21 mouse cellular contexts compared by ENCODE assay signal in the genomic region with DNA sequence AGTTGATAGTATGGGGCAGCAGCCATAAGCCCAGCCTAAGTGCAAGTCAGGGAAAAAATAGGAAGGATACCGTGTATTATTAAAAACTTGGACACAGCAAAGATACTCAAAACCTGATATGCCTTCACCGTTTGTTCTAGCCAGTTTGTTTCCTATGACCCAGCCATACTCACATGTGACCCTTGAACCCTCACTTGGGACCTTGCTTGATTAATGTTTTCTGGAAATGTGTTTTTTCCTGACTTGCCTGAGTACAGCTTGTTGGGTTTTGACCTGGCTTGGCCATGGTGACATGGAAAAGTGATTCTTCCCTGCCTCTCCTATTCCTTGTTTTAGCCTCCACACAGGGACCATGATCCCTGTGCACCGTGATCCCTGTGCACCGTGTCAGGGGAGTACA. TPM values are rescaled to one million over a fixed set of nuclear protein-coding genes. Genes with fewer than 3 reads are reported as not detected.
A peak's percentile ranks its signal among the peaks of the same experiment; 100 is the strongest.
DNase-seq lines count a peak whose midpoint lies in the region; ATAC-seq lines count a peak whose summit lies in the region.
"Had no signal": no experiment of that assay in that cellular context is flagged by ENCODE, and none has a peak within 500 bp of the region (broad histone marks: within the 10 kb centered on the region; RNA-seq: fewer than 3 reads in every experiment).

No protein-coding gene starts in this region.

- H3K36me3 ChIP-seq in embryonic facial prominence, embryonic 13.5 days = peaks cover 27% of the 10 kb centered on the region
- H3K36me3 ChIP-seq in embryonic facial prominence, embryonic 10.5 days (replicated peaks) = peaks cover 53% of the 10 kb centered on the region
- no peaks in the 10 kb centered on the region for H3K36me3 ChIP-seq in embryonic facial prominence, embryonic 14.5 days (ENCODE audit: control insufficient read depth, insufficient read depth, low read length)

- no peak for DNase-seq in embryonic facial prominence, embryonic 10.5 days (ENCODE audit: low spot score)
- DNase-seq in kidney, adult 8-10 months = peak; percentile 63 to 64
- no peak for DNase-seq in kidney, postnatal 10 days
- no peak for DNase-seq in embryonic facial prominence, embryonic 14.5 days (ENCODE audit: low spot score)
- peak; percentile 52 to 63 for DNase-seq in kidney, postnatal 25 days
- DNase-seq in cerebellum, adult 9-11 months = no peak
- no peak for DNase-seq in thymus, adult 18-20 months
- DNase-seq: cerebellum, adult 11 months; cerebellum, postnatal 10 days; forebrain, postnatal 0 days; gastrocnemius, postnatal 36 days; heart, adult 2 months; heart, postnatal 36 days; lung, adult 2 months; lung, postnatal 14 days; right cerebral cortex, postnatal 14 days had no signal

- no peaks in the 10 kb centered on the region for H3K27me3 ChIP-seq in embryonic facial prominence, embryonic 13.5 days
- H3K27me3 ChIP-seq in embryonic facial prominence, embryonic 10.5 days (replicated peaks; ENCODE audit: low read depth, poor library complexity, severe bottlenecking) = no peaks in the 10 kb centered on the region
- no peaks in the 10 kb centered on the region for H3K27me3 ChIP-seq in embryonic facial prominence, embryonic 14.5 days (replicated peaks; ENCODE audit: control insufficient read depth, insufficient read depth, low read length)
- H3K27me3 ChIP-seq: hindbrain, embryonic 13.5 days; midbrain, embryonic 12.5 days had no signal

- 73% methylated on average over 4 of the region's 4 CpGs for WGBS in embryonic facial prominence, embryonic 13.5 days
- 73% methylated on average over 4 of the region's 4 CpGs for WGBS in embryonic facial prominence, embryonic 10.5 days
- WGBS in embryonic facial prominence, embryonic 14.5 days = 63% methylated on average over 4 of the region's 4 CpGs

- H3K4me2 ChIP-seq in embryonic facial prominence, embryonic 13.5 days = no peak overlapping the region
- H3K4me2 ChIP-seq in embryonic facial prominence, embryonic 14.5 days (ENCODE audit: low read depth, low read length) = no peak overlapping the region
- H3K4me2 ChIP-seq: hindbrain, embryonic 13.5 days; midbrain, embryonic 12.5 days had no signal

- H3K27ac ChIP-seq in embryonic facial prominence, embryonic 13.5 days = peak overlapping the region; percentile 86
- H3K27ac ChIP-seq in embryonic facial prominence, embryonic 10.5 days (replicated peaks) = no peak overlapping the region
- H3K27ac ChIP-seq in embryonic facial prominence, embryonic 14.5 days (replicated peaks; ENCODE audit: low read depth, low read length) = peak overlapping the region; percentile 74; the same call in 1 of the 2 replicates
- H3K27ac ChIP-seq: heart, adult 2 months; hindbrain, embryonic 13.5 days; left cerebral cortex, adult 2 months; midbrain, embryonic 12.5 days; stomach, postnatal 0 days had no signal

- H3K9me3 ChIP-seq in embryonic facial prominence, embryonic 13.5 days = peaks cover 4% of the 10 kb centered on the region; the same call in 1 of the 2 replicates
- peaks cover 7% of the 10 kb centered on the region; the same call in 1 of the 2 replicates for H3K9me3 ChIP-seq in embryonic facial prominence, embryonic 10.5 days
- no peaks in the 10 kb centered on the region for H3K9me3 ChIP-seq in embryonic facial prominence, embryonic 14.5 days (ENCODE audit: control insufficient read depth, low read length)

- peaks cover 31% of the 10 kb centered on the region for H3K4me1 ChIP-seq in embryonic facial prominence, embryonic 13.5 days
- peaks cover 28% of the 10 kb centered on the region for H3K4me1 ChIP-seq in embryonic facial prominence, embryonic 10.5 days
- H3K4me1 ChIP-seq in embryonic facial prominence, embryonic 14.5 days (ENCODE audit: control insufficient read depth, insufficient read depth, low read length) = peaks cover 11% of the 10 kb centered on the region; the same call in 1 of the 2 replicates
- H3K4me1 ChIP-seq: hindbrain, embryonic 13.5 days; midbrain, embryonic 12.5 days had no signal

- no peak overlapping the region for H3K9ac ChIP-seq in embryonic facial prominence, embryonic 13.5 days
- H3K9ac ChIP-seq in embryonic facial prominence, embryonic 14.5 days (ENCODE audit: low read depth, low read length) = no peak overlapping the region
- H3K9ac ChIP-seq: forebrain, postnatal 0 days; hindbrain, embryonic 13.5 days; midbrain, embryonic 12.5 days had no signal

- ATAC-seq in embryonic facial prominence, embryonic 13.5 days (ENCODE audit: insufficient number of reproducible peaks, insufficient read depth, low FRiP score, low TSS enrichment, low read depth) = no peak
- ATAC-seq in embryonic facial prominence, embryonic 14.5 days (ENCODE audit: low read depth) = no peak
- ATAC-seq: forebrain, postnatal 0 days had no signal

- H3K4me3 ChIP-seq in embryonic facial prominence, embryonic 13.5 days = no peak overlapping the region
- H3K4me3 ChIP-seq in embryonic facial prominence, embryonic 10.5 days = no peak overlapping the region
- H3K4me3 ChIP-seq in embryonic facial prominence, embryonic 14.5 days (ENCODE audit: low read depth, low read length) = no peak overlapping the region
- H3K4me3 ChIP-seq: heart, adult 2 months; hindbrain, embryonic 13.5 days; left cerebral cortex, adult 2 months; midbrain, embryonic 12.5 days had no signal

RNA-seq across cellular contexts. Expression of a gene that starts 57.7 kb away (rescaled TPM):
- polyA plus RNA-seq in embryonic facial prominence, embryonic 13.5 days (2015; fragmentation: Nextera tagmentation; extraction: Ambion mirVana) = 46.6 and 65.9 TPM in 2 replicates
- 0.29 and 0.76 TPM in 2 replicates for polyA plus RNA-seq in embryonic facial prominence, embryonic 10.5 days (2016; fragmentation: Nextera tagmentation; extraction: Ambion mirVana)
- 20.4 and 20.5 TPM in 2 replicates for polyA plus RNA-seq in embryonic facial prominence, embryonic 14.5 days (2014; fragmentation: Nextera tagmentation; extraction: Ambion mirVana)

Comparison
In these comparisons a context has a peak if more than half of its experiments do, and no peak if none do; other contexts are left out.
1. DNase-seq: peak in kidney, adult 8-10 months (2 of 2) and kidney, postnatal 25 days (2 of 2); none in embryonic facial prominence, embryonic 10.5 days (single experiment), kidney, postnatal 10 days (single experiment), embryonic facial prominence, embryonic 14.5 days (single experiment), cerebellum, adult 9-11 months (single experiment) and thymus, adult 18-20 months (0 of 2).
2. RNA of a gene that starts 57.7 kb away (polyA plus RNA-seq): 46.6 to 65.9 TPM in embryonic facial prominence, embryonic 13.5 days and 20.4 to 20.5 TPM in embryonic facial prominence, embryonic 14.5 days; 0.29 to 0.76 TPM in embryonic facial prominence, embryonic 10.5 days; every median in the first group is over 10 times any median in the second.